Mouse (Mus musculus) cerebellum, adult 8-10 months (tissue): Measurements from ENCODE around the gene Mark1.

Source experiments
- DNase-seq: peaks from one replicate; pipeline ENCODE4 v3.0.0; 2022

The Mark1 gene

DNA sequence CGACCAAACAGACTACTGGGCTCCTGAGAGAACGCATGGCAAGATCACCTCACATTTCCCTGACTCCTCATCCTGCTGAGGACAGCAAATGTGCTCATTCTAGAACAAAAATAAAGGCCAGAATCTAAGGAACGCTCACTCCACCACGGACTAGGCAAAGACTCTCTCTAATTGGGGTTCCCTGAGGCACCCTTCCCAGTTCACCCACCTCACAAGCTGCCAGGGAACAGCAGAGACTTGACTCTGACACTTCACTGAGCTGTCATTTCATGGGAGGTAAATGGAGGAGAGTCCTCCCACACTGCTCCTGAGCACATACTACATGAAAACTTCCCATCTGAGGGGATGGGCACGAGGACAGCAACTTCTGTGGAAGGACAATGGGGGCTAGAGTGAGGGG, 37.5 kb downstream of the Mark1 start:
- no peak for DNase-seq

- DNase-seq = no peak
Observed at GRCm38 (mm10) chr1:184958818-184959217, 40.6 kb downstream of the Mark1 start.

- DNase-seq = no peak
Observed at GRCm38 (mm10) chr1:184958388-184958787, 41.0 kb downstream of the Mark1 start.

- DNase-seq = no peak
Observed at GRCm38 (mm10) chr1:184951758-184952157, 47.6 kb downstream of the Mark1 start.

GRCm38 (mm10) chr1:184951057-184951456, 48.3 kb downstream of the Mark1 start:
- DNase-seq = no peak

- DNase-seq = no peak
Observed at GRCm38 (mm10) chr1:184938106-184938505, 61.3 kb downstream of the Mark1 start.

GRCm38 (mm10) chr1:184935980-184936379, 63.4 kb downstream of the Mark1 start:
- no peak for DNase-seq

- DNase-seq = no peak
Observed at GRCm38 (mm10) chr1:184935490-184935889, 63.9 kb downstream of the Mark1 start.

GRCm38 (mm10) chr1:184931097-184931496, 68.3 kb downstream of the Mark1 start:
- DNase-seq = no peak

DNA sequence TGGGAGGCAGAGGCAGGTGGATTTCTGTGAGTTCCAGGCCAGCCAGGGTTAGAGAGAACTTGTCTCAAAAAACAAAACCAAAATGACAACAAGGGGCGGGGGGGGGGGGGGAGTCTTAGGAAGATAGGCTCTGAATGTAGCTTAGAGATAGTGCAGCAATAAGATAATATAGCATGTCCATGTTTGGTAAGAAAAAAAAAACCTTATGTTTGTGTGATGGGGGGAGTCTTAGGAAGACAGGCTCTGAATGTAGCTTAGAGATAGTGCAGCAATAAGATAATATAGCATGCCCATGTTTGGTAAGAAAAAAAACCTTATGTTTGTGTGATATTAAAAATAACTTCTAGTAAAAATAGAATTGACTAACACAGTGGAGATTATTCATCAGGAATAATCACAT, 71.0 kb downstream of the Mark1 start:
- no peak for DNase-seq

- no peak for DNase-seq
Observed at GRCm38 (mm10) chr1:184927911-184928310, 71.5 kb downstream of the Mark1 start.

- DNase-seq = no peak
Observed at GRCm38 (mm10) chr1:184922824-184923223, 76.5 kb downstream of the Mark1 start.

- no peak for DNase-seq
Observed at GRCm38 (mm10) chr1:184920057-184920456, 79.3 kb downstream of the Mark1 start.

GRCm38 (mm10) chr1:184918227-184918888, 81.0 kb downstream of the Mark1 start:
- no peak for DNase-seq

DNA sequence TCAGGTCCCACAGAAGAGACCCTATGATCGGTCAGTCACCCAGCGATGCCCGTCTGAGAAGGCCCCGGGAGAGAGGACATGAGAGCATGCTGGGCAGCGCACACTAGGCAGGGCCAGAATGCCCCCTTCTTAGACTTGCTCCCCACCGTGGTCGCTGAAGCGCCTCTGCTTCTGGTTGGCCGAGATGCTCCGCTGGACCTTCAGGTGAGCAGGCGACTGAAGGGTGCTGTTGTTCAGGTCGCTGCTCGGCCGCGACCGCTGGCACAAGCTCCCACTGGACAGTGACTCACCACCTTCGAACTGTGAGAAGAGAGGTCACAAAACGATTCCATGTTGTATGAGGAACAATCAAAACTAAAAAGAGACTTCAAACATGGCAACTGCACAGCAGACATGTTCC, 87.0 kb downstream of the Mark1 start:
- no peak for DNase-seq

DNA sequence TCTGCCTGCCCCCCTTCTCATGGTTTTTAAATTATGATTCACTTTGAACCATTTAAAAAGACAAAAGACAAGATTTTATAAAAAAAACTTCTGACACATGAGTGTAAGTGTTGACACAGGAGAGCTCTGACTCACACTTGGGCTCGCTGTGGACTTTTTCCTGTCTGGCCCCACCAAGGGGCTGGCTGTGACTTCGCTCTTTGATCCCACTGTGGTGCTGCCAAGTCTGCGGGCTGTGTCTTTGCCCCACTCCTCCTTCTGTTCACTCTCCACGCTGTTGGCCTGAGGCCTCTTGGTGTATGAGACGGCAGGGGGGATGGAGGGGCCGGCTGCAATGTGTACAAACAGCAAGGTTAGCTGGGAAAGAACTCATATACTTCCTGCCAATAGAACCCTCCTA, 87.5 kb downstream of the Mark1 start:
- DNase-seq = no peak

- no peak for DNase-seq
Observed at GRCm38 (mm10) chr1:184908558-184908957, 90.8 kb downstream of the Mark1 start.

DNA sequence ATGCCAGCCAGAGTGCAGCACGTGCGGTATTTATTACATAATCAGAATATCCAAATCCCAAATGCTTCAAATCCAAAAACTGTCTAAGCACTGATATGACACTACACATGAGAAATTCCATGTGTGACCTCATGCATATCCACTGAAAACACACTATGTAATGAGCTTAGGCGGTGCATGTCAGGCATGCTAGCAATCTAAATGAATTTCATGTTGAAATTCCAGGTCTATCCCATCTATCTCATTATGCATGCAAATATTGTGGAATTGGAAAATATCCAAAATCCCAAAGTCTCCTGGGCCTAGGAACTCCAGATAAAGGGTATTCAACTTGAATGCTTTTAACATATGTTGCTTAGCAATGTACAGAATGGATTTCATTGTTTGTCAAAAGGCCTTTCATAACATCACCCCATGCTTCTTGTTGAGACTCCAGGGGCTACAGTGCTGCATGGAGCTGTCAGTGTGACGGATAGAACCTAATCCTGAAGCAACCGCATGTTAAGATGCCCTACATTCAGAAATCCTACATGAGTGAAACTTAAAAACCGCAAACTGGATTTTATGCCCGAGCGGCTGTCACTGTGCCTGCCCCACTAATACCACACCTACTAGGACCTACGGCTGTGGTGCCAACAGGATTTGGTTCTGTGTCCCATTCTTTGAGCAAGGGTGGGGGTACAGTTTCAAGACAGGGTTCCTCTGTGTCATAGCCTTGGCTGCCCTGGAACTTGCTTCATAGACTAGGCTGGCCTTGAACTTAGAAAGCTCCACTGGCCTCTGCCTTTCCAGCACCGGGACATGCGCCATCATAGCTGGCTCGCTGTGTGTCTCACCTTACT, 93.2 kb downstream of the Mark1 start:
- no peak for DNase-seq

DNA sequence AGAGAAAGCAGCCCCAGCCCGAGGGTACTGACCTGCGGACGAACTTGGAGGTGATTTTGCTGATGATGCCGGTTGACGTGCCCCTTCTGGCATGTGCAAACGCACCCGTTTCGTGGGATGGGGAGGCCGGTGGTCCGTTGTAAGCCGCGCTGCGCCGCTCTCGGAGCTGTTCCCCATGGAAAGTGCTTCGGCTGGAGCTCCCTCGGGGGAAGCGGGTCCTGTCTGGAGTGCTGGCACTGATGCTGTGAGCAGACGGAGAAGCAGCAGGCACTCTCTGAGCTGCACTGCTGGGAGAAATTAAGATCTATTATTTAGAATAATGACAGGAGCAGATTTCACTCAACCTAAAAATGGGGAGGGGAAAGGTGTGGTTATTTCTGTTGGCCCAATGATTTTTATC, 94.0 kb downstream of the Mark1 start:
- peak; percentile 14 for DNase-seq

- DNase-seq = no peak
Observed at GRCm38 (mm10) chr1:184903697-184904096, 95.7 kb downstream of the Mark1 start.

DNA sequence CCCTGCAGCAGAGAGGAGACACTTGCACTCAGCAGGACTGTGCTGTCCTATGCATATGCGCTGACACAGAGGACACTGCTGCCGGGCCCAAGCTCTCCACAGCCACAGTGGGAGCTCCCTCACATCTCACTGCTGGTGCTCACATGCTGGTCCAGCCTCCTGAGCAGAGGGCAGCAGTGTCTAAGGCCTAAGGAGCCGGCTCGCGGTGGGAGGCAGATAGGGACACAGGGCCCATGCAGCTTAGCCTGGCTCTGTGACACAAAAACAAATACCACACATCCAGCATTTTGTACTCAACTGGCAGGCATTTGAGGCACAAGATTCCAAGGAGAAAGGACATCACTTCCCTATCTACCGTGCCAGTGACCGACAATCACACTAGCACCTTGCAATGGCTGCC, 96.5 kb downstream of the Mark1 start:
- DNase-seq = no peak

DNA sequence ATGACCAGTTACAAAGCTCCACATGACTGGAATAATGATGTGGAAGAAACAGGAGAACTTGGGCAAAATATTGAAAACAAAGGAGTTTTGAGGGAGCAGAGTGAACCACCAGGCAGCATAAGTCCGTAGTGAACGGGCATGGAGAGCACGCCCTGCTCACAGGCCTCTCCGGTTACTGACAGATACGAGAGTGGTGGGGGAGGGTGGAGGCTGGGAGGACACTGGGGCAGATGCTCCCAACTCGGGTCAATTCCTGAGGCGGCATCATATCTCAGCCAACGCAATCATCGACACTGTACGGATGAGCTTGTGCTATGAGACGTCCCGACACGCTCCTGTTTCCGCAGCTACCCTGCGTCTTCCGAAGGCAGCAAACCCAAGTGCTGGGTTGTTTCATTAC, 102.0 kb downstream of the Mark1 start:
- DNase-seq = no peak

GRCm38 (mm10) chr1:184891998-184892397, 107.4 kb downstream of the Mark1 start:
- DNase-seq = no peak

DNA sequence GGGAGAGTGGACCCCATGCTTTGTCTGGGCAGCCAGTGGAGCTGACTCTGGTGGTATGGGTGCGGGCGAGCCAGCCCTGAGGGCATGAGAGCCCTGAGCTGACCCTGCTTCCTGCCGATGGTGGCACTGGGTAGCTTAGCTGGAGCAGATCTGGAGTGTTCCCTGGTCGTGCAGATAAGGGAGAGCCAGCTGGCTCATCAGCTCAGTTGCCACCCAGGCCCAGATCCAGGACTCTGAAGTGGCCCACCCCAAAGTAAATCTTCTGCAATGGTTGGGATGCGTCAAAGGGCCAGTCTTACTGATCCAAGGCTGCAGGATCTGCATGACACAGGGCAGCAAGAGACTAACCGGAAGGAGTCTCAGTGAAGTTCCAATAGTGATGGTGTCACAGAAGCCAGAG, 109.9 kb downstream of the Mark1 start:
- DNase-seq = no peak

DNA sequence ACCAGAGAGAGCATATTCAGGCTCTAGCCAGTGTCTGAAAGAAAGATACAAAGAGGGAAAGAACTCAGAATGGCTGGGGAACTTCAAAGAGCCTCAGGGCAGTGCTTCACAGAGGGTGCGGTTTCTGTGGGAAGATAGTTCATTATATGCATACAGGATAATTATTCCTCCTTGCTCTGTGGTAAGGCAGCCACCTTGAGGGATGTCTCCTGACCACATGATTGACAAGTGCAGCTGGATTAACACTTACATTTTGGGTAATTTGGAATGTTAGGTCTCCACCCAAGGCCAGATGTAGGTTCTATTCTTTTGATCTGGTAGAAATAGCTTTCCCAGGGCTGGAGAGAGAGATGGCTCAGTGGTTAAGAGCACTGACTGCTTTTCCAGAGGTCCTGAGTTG, 113.2 kb downstream of the Mark1 start:
- no peak for DNase-seq
